Mouse (Mus musculus) embryonic fibroblast, embryonic 13.5 days (primary cell): ENCODE data around the gene Gm10153.

Experiments used
- CTCF ChIP-seq: IDR thresholded peaks from 2 replicates; pipeline ENCODE4 v1.5.1; 2011; ENCODE audit warnings: mild to moderate bottlenecking, control low read depth, low read length, moderate library complexity, borderline replicate concordance; ENCODE audit not compliant: insufficient read depth
- POLR2A ChIP-seq: IDR thresholded peaks from 2 replicates; pipeline ENCODE4 v1.6.1; 2011; ENCODE audit warnings: low read depth, mild to moderate bottlenecking, control low read depth, low read length, moderate library complexity

DNA sequence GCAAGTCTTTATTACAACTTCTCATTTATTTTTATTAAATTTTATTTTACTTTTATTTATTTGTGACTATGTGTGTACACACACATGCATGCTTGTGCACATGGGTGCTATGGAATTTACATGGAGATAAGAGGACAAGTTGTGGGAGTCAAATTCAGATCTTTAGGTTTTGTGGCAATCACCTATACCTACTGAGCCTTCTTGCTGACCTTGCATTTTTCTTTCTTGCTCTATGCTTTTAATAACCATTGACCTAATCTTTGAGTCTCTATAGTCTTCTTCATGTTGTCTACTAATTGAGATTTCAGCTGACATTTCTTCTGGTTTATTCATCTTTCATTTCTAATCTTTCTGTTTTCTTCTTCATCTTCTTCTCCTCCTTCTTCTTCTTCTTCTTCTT lies 41.6 kb downstream of the Gm10153 start:
- no peak for TF ChIP-seq CTCF
- no peak for TF ChIP-seq POLR2A
